Mouse (Mus musculus) spleen, adult 18-20 months (tissue): ENCODE measurements at regions not wholly inside any gene's neighbourhood (a gene's known extent, or its start where the extent isn't known, plus 50 kb on each side); places are given as distances from the start of the nearest gene placed in this dataset.

Source experiments
- DNase-seq, 2 experiments: peaks; one replicate each; pipeline ENCODE4 v3.0.0; 2022; ENCODE audit warnings: mixed read lengths in 2 of 2

DNA sequence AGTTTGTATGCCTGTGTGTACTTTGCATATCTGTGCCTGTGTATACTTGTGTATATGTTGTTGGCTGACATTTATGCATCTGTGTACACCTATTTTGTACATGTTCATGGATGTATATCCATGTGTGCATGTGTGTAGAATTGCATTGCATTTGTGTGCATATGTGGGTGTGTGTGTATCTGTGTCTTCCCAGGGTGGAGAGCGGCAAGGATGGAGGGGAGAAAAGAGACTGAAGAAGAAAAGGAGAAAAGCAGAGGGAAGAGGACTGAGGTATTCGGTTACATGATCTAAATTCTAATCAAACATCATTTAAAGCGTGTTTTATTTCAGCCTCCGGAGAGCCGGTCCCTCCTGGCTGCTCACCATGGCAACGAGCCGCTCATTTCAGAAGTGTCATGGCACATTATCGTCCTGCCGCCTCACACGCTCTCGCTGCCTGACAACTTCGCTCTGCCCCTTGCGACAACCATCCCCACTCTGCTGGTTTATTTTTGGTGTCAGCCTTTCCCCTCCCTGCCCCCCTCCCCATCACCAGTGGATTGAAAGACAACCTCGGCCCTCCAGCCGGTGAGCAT is 58.6 kb downstream of the Mrm1 start:
- no peak for DNase-seq

DNA sequence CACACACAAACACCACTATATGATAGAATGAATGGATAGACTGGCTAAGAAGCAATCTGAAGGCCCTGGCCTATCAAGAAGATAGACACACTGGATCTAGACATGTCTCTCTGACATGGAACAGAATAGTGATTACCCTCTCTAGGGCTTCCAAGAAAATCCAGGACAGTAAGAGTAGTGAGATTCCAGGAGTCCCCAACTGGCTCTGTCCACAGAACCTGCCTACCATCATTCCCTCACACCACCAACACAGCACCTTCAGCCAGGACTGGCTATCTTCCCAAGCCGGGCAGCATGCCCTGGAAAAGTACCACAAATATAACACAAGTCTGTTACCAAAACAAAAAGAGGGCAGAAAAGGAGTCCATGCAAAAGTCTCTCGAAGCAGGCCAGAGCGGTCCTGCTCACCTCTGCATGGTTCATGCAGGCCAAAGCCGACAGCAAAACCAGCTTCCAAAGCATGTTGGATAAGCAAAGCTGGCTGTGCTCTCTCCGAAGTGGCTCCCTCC is 59.8 kb downstream of the Mrm1 start:
- no peak for DNase-seq

DNA sequence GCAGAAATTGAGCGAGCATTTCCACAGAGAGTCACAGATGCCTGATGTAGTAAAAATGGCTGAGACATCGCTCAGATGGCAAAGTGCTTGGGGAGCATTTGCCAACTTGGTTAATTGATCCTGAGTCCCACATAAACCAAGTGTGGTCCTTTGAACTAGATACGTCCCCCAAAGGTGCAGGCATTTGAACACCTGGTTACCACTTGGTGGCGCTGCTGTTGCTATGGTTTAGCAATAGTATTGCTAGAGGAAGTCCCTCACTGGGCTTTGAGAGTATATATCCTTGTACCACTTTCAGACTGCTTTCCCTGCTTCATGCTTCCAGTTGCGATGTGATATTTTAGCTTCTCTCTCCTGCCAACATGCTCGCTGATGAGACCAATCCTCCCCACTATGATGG is 67.3 kb downstream of the Mrm1 start:
- DNase-seq, result no peak

DNA sequence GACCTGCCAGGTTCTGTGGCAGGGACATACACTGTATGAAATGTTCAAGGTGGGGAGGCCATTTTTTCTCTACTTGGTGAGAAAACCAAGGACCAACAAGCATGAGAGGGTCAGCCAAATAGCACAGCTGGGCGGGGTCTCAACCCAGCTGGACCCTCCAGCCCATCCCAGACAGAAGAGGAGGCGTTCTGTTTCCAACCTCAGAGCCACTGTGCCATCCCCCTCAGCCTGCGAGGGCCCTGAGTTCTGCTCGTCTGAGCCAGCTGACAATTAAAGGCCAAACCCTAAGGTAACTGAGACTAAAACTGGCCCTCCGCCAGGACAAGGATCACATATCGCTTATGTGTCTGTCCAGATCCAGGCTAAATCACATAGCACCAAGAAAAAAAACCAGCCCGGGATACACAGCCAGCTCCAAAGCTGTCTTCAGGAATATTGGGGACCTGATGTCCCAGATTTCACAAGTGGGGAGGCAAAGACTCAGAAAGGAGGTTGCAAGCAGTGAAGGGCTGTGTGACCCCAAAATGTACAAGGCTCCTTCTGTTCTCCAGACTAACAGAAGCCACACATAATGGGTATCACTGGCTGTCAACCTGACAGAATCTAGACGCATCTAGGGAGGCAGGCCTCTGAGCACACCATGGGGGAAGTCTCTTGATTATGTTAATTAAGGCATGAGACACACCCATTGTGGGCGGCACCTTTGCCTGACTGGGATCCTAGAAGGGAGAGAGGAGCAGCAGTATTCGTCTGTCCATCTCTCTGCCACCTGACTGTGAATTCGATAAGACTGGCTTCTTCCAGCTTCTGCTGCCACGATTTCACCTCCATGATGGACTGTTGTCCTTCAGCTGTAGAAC is 69.6 kb downstream of the Mrm1 start:
- no peak for DNase-seq

DNA sequence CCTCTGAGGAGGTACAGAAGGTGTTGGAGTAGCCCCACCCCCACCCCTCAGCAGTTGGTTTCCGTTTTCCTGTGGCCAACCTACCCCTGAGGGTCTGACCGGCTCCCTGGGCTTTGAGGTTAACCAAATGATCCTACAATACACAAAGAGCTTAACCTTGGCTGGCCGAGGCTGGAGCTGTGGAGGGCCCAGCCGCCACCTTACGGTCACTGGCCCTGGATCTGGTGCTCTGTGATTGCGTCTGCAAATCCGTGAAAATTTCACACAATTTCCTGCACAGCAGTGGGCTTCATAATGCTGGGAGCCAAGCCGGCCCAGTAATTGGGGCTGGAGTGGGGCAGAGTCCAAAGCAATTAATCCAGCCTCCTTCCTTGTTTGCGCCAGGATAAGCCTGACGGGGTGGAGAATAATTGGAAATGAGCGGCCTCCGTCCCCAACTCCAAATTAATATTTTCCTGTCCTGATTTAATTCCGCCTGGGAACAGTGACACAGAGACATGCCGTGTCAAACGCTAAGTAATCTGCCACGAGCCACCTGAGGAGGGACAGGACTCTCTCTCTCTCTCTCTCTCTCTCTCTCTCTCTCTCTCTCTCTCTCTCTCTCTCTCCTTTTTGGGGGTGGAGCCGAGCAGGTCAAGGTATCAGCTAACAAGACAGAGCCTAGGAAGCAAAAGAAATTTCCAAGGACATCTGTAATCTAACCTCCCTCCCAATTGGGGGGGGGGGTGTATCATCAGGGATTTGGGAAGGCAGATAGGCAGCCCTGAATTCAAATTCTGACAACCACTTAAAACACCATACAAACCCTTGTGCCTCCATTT is 80.3 kb downstream of the Mrm1 start:
- no peak for DNase-seq

DNA sequence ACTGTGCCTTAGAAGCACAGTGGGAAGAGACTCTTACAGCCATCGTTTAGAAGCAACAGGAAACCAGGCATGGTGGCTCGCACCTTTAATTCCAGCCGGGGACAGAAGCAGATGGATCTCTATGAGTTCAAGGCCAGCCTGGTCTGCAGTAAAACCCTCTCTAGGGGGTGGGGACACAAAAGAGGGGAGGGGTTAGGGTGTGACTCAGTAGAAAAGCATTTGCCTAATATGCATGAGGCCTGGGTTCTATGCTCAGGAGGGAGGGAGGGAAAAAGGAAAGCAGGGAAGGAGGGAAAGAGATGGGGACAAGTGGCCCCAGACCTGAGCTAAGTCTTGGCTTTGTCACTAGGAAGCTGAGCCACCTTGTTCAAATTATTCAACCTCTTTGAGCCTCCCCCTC is 81.2 kb downstream of the Mrm1 start:
- DNase-seq, result no peak

DNA sequence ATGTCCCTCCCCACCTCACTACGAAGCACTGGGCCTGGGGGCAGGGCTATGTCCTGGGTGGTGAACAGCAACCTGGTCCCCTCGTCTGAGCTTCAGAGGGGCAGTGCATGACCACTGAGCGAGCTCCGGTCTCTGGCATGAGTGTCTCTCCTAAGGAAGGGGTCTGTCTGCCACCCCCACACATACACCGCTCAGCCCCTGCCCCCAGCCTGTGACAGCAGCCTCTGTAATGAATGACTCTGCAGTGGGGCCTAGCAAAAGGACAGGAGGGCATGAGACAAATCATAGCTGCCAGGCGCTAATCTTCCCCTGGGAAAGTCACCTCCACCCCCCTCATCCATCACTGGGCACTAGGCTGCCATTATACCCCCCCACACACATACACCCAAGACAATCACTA is 87.4 kb downstream of the Mrm1 start:
- no peak for DNase-seq

DNA sequence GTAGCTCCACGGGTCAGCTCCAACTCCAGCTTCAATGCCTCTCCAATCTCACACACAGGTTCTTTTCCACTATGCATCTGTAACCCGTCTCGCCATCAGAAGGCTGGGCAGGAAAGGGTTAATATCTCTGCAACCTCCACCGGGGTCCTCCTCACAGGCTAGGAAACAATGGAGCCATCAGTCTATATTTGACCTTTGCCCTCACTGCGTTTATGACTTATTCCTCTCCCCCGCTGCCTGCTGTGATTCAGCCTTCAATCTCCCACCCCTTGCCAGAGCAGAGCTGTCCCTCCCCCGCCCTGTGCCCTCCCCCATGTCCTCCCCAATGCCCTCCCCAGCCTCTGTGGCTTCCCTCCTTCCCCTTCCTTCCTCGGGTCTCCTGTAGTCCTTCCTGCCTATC is 89.1 kb downstream of the Mrm1 start:
- no peak for DNase-seq

DNA sequence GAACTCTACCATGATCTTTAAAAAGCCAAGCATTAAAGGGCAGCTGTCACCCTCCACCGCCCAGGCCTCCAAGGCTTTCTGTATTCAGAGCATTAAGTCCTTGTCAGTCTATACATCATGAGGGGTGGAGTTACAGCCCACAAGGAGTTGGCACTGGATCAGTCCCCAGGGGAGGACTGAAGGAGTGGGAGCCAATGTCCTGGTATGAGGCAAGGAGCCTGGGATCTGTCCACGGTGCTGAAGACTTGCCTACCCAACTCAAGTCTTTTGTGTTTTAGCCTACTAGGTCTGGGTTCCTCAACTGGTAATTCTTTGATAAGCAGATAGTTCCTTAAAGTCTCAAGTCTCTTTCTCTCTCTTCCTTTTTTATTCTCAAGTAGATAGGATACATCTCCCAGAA is 90.1 kb downstream of the Mrm1 start:
- no peak for DNase-seq

DNA sequence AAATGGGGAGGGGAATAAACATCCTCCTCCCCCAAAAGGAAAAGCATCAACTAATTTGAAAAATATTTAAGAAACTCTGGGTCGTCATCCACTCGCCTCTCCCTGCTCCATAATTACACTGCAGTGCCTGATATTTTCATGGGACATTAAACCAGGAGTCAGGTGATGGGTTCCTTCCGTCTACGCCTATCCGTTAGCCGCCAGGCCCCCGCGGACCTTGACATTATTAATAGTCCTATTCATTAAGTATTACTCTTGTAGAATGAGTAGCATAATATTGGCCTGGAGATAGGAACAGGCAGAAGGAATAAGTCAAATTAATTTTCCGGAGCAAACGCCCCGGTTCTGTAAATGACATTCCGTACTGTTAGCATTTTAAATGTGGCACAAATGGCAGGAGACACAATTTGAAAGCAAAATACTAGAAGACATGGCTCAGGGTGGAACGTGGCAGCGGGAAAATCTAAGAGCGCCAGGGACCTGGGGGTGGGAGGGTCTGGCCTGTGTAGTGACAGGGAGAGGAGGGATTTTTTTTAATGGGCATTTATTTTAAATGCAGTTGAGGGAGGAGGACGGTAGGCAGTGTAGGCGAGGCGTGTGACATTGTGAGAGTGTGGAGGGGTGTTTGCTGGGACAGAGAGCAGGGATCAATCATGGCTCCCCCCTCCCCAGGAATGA is 93.2 kb downstream of the Mrm1 start:
- no peak for DNase-seq

DNA sequence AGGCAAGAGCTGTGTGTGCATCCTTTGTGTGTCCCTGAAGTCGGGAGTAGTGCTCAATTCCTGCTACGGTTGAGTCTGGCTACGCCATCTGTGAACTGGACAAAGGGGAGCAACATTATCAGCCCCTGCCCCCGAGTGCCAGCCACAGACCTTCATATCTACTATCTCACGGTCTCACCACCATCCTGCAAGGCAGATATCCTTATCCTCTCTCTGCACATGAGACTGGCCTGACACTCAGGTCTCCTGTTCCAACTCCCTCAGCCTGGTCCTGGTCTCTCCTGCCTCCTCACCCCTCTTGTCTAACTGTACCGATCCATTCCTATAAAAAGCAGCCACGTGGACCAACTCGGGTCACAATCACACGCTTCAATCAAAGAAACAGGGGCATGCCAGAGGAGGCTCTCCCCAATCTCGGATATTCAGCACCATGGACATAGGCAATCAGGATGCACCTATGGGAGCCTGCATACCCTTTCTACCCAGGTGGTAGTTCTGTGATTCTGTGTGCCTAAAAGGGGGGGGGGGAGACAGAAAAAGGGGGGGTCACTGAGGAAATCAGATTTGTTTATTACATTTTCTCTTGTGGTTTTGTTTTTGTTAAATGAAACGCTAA is 94.0 kb downstream of the Mrm1 start:
- DNase-seq, result no peak

DNA sequence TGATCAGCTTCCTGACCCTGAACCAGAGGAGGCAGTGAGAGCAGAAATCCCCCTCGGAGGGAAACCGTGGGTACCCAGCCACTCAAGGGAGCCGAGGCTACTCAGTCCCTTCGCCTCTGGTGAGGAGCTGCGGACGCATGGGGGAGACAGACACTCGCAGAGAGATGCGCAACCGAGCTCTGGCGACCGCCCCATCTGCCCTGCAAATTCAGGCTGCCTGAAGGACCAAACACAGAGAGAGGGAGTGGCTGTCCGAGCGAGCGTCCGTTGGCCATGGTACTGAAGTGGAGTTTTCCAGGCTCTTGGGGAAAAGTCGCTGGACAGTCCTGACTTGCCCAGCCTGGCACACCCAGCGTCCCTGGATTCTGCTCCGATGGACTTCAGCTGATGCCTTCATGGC is 95.2 kb downstream of the Mrm1 start:
- no peak for DNase-seq

DNA sequence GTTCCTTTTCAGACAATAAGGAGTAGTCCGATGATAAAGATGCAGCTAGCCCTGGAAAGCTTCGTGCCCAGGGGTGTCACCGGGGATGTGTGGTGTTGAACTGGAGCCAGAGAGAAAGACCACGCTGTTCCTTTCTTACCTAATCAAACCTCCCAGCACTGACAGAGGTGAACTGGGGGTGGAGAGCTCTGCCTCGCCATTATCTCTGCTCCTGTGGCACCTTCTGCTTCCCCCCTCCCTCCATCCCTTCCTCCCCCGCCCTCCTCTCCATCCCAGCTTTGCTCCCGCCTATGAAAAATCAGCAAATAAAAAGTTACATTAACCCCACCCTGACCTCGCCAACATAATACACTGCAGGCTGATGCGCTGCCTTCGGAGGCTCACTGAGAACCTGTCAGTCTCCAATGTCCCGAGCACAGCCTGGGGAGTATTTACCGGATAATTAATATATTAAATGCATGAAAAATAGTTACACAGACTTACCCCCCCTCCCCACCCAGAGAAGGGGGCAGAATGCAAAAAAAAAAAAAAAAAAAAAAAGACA is 96.6 kb downstream of the Mrm1 start:
- DNase-seq, result no peak

DNA sequence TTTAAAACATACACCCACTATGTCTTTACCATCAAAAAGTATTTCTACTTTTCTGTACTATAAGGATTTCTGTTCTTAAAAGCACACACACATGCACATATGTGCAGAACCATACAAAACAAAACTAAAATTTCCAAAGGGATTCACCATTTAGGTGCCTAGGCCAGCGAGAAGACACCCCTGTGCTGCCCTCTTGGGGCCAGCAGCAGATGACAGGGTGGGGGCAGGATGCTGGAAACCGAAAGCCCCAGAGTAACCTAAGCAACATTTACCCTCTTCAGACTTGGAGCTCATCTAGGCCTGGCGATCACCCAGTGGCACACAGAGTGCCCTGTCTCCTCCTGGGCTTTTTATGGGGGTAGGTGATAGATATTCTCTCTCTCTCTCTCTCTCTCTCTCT is 97.3 kb downstream of the Mrm1 start:
- peak in 1 of 2 experiments; percentile 17 for DNase-seq

DNA sequence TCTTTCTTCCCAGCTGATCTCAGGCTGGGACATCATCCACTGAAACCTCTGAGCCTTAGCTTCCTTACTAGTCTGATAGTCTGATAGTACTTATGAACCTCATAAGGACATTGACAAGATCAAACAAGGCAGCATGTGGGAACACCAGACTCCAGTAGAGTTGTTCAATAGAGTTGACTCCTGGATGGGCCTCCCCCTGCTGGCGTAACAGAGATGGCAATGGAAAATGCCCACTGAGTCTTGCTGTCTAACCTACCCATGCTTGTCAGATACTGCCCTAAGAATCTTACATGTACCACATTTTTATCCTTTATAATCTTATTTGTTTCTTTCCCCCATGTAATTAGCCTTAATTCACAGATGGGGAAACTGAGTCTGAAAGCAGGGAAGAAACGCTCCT is 98.2 kb downstream of the Mrm1 start:
- DNase-seq, result no peak

DNA sequence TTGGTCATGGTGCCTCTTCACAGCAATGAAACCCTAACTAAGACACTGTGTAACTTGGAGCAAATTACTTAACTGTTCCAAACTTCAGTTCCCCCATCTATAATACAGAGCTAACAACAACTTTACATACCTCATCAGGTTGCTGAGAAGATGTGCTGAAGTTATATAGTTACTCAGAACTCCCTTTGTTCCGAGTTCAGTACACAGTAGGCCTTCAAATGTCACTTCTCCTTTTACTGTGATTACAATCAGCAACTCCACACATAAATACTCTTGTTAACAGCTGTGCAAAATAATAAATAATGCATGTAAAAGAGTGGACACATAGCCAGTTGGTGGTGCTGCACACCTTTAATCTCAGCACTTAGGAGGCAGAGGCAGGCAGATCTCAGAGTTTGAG is 99.5 kb downstream of the Mrm1 start:
- no peak for DNase-seq

DNA sequence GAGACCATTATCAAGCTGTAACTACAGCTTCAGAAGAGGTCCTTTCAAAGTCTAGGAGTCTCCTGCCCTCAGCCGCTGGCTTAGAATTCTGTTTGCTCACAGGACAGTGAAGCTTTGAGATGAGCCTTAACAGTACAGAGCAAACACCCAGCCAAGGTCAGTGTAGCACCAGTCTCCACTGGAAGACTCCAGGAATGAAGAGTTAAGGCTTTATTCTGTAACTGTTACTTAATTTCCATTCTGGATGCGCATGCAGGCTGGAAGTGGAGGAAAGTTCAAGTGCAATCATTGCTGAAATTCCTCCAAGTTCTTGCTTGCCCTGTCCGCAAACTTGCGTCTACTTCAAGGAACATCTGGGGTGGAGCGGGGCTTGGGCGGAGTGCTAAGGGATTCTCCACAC is 106.6 kb downstream of the Mrm1 start:
- no peak for DNase-seq

DNA sequence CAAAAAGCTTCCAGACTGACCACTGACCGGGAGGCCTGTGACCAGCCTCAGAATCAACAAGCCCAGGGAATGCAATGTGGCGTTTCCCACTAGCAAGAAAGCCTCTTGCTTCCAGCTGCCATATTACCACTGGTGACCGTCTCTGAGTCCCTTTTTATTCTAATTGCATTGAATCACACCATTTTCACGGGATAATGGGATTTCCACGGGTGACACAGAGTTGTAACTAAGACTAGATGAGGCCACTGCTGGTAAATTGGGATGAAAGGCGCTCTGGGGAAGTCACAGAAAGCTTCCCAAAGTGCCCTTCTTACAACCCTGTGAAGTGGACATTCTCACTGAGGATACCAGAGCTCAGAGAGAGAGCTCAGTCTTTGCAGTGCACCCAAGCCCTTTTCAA is 107.4 kb downstream of the Mrm1 start:
- DNase-seq, result no peak

DNA sequence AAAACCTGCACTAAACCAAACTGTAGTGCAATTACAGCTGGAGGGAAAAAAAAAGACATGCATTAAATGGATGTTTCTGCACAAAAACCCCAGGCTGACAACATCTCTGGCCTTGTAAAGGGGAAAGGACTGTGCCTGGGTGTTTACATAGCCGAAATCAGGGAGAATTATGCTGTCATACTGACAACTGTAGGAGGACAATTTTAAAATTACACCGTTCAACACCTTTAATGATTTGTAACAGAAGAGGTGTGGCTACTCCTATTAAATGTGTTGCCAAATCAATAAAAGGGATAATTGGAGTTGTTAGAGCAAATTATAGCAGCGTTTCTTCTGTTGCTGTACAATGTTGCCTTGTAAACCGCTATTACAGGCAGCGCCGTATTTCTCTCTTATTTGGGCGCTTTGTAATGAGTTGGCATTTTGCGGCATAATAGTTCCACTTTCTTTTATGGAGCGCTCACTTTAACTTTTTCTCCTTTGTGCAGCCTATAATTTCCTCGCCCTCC is 111.0 kb downstream of the Mrm1 start:
- DNase-seq, result no peak

DNA sequence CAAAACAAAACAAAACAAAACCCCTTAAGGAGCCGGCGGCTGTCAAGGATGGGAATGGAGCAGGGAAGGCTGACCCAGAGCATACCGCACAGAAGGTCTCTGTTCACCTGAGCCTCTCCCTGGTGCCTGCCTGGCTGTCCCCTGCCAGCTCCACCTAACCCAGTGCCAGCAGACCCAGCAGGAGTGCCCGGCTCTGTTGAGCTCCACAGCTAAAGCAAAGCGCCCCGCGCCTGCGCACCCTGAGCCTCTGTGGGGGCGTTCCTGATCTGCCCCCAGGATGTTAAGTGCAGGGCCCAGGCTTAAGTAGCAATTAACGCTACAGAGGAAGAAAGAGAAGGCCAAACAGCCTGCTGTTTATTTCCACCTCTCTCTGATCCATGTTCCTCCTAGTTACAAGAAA is 111.5 kb downstream of the Mrm1 start:
- DNase-seq, result no peak

DNA sequence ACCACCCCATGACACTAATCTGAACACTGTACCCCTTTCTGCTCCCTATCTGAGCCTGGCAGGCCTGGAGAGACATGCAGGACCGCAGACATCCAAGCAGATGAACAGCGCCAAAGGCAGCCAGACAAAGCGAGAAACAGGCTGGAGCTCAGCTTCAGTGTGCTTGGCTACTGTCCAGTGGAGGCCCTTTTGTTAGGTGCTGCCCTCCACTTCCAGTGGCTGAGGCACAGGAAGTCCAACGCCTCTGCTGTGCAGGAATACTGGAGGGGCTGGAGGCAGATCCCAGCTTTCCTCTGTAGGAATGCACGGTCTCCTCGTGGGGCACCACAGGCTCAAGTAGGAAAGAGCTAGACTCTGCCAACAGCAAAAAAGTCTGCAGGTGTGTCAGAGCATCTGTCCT is 112.6 kb downstream of the Mrm1 start:
- DNase-seq, result no peak
